Mouse (Mus musculus) heart, postnatal 0 days (tissue): ENCODE data around the gene Ifi27l2a.

ENCODE experiments used
- CTCF ChIP-seq: IDR thresholded peaks from 2 replicates; pipeline ENCODE4 v1.5.1; 2016; ENCODE audit warnings: antibody characterized with exemption, control low read depth, low read depth
- EP300 ChIP-seq: IDR thresholded peaks from 2 replicates; pipeline ENCODE4 v1.6.1; 2016; ENCODE audit warnings: antibody characterized with exemption, low read depth

- no peak for TF ChIP-seq CTCF
- no peak for TF ChIP-seq EP300
Observed at GRCm38 (mm10) chr12:103476779-103477389, 33.4 kb upstream of the Ifi27l2a start.
